Mouse (Mus musculus): ENCODE data around the gene Tchp. TPM values are rescaled to one million over a fixed set of nuclear protein-coding genes. Genes with fewer than 3 reads are reported as not detected.

Tchp gene
- polyA plus RNA-seq, 1 experiment from 2014 or later: 15.9 TPM

Small RNA genes within 50 kb of the gene (microRNA-seq; reads per million reads assigned to microRNA genes)
- not detected for gene Mir7028

Other genes with a start within 250 kb of the Tchp start
- gene Fam222a, start 139.7 kb upstream of the Tchp start, polyA plus RNA-seq (2015; fragmentation: Nextera tagmentation; extraction: Ambion mirVana): 7.1 and 8.1 TPM in 2 replicates
- 0.69 and 0.92 TPM in 2 replicates for gene Trpv4, start 49.3 kb upstream of the Tchp start, polyA plus RNA-seq (2015; fragmentation: Nextera tagmentation; extraction: Ambion mirVana)
- 34.5 and 39.1 TPM in 2 replicates for gene Gltp, start 16.8 kb upstream of the Tchp start, polyA plus RNA-seq (2015; fragmentation: Nextera tagmentation; extraction: Ambion mirVana)
- gene Ankrd13a, start 66.9 kb downstream of the Tchp start, polyA plus RNA-seq (2015; fragmentation: Nextera tagmentation; extraction: Ambion mirVana): 31.1 and 34.7 TPM in 2 replicates
- 51.6 and 52.9 TPM in 2 replicates for gene Git2, start 67.8 kb downstream of the Tchp start, polyA plus RNA-seq (2015; fragmentation: Nextera tagmentation; extraction: Ambion mirVana)
- gene 1500011B03Rik, start 115.7 kb downstream of the Tchp start, polyA plus RNA-seq (2015; fragmentation: Nextera tagmentation; extraction: Ambion mirVana): 270 and 271 TPM in 2 replicates
- gene 4930519G04Rik, start 145.9 kb downstream of the Tchp start, polyA plus RNA-seq (2015; fragmentation: Nextera tagmentation; extraction: Ambion mirVana): not detected in 2 replicates
- 3.0 and 3.6 TPM in 2 replicates for gene Gm9936, start 150.9 kb downstream of the Tchp start, polyA plus RNA-seq (2015; fragmentation: Nextera tagmentation; extraction: Ambion mirVana)
- gene Oasl2, start 189.2 kb downstream of the Tchp start, polyA plus RNA-seq (2015; fragmentation: Nextera tagmentation; extraction: Ambion mirVana): 4.8 and 6.8 TPM in 2 replicates
- 0.40 and 0.68 TPM in 2 replicates for gene Oasl1, start 215.5 kb downstream of the Tchp start, polyA plus RNA-seq (2015; fragmentation: Nextera tagmentation; extraction: Ambion mirVana)
- 116 and 122 TPM in 2 replicates for gene 2210016L21Rik, start 234.4 kb downstream of the Tchp start, polyA plus RNA-seq (2015; fragmentation: Nextera tagmentation; extraction: Ambion mirVana)

All from midbrain, embryonic 15.5 days (tissue).